Mouse (Mus musculus): ENCODE data around the gene Cfap54.

- TF ChIP-seq CEBPB (IDR thresholded peaks at IDR 0.05; ENCODE audit: low read depth) (no peak), CTCF (IDR thresholded peaks at IDR 0.05; ENCODE audit: control insufficient read depth, insufficient read depth, insufficient read length) (no peak), USF1 (IDR thresholded peaks at IDR 0.05; ENCODE audit: low read depth) (no peak), MYOD1 (IDR thresholded peaks at IDR 0.05; ENCODE audit: control insufficient read depth, insufficient read length, low read depth) (no peak), MAX (IDR thresholded peaks at IDR 0.05) (no peak)
Observed at GRCm38 (mm10) chr10:92754359-92754758, 327.1 kb downstream of the Cfap54 start.

Measured in C2C12 (cell line).